Mouse (Mus musculus) kidney, embryonic 16.5 days (tissue): ENCODE results near the gene Amdhd1. TPM values are rescaled to one million over a fixed set of nuclear protein-coding genes. Genes with fewer than 3 reads are reported as not detected.
A peak's percentile ranks its signal among the peaks of the same experiment; 100 is the strongest.

Experiments used
- ATAC-seq: fragments of 200-750 bp; cut with Nextera tagmentation; 2 replicates; pipeline ENCODE4 v1.8.0; 2017; ENCODE audit warnings: moderate TSS enrichment; ENCODE audit not compliant: low FRiP score, low TSS enrichment
- H3K27ac ChIP-seq: fragments of 300-500 bp; sonication (generic); 2 replicates; pipeline ENCODE4 v1.5.1; 2014; ENCODE audit warnings: low read length
- H3K27me3 ChIP-seq: fragments of 300-500 bp; sonication (generic); 2 replicates; pipeline ENCODE4 v1.6.1; 2014; ENCODE audit warnings: low read length, control low read depth, mixed read lengths; ENCODE audit not compliant: insufficient read depth
- H3K36me3 ChIP-seq: fragments of 300-500 bp; sonication (generic); 2 replicates; pipeline ENCODE4 v1.6.1; 2014; ENCODE audit warnings: low read length, control low read depth, mixed read lengths; ENCODE audit not compliant: insufficient read depth
- H3K4me1 ChIP-seq: fragments of 300-500 bp; sonication (generic); 2 replicates; pipeline ENCODE4 v1.6.1; 2014; ENCODE audit warnings: low read length, control low read depth, mixed read lengths; ENCODE audit not compliant: insufficient read depth
- H3K4me2 ChIP-seq: fragments of 300-500 bp; sonication (generic); replicated peaks from 2 replicates; pipeline ENCODE4 v1.6.1; 2014; ENCODE audit warnings: low read depth, low read length
- H3K4me3 ChIP-seq: fragments of 300-500 bp; sonication (generic); 2 replicates; pipeline ENCODE4 v1.5.1; 2014; ENCODE audit warnings: mild to moderate bottlenecking, low read length
- H3K9ac ChIP-seq: fragments of 300-500 bp; sonication (generic); replicated peaks from 2 replicates; pipeline ENCODE4 v1.6.1; 2014; ENCODE audit warnings: low read length
- H3K9me3 ChIP-seq: fragments of 300-500 bp; sonication (generic); 2 replicates; pipeline ENCODE4 v1.6.1; 2016; ENCODE audit warnings: low read length, control low read depth
- WGBS: fragments of 180-500 bp; shearing (Covaris S2); extraction: QIAGEN DNeasy Blood & Tissue Kit; methylation state at CpG from one replicate; pipeline ENCODE4 v1.1.7; 2014; 5-methylcytosine and 5-hydroxymethylcytosine counted together
- polyA plus RNA-seq: library from polyadenylated mRNA; unstranded; fragments of >200 nt; fragmentation: Nextera tagmentation; extraction: Ambion mirVana; gene quantifications from 2 replicates; pipeline ENCODE4 v1.2.1, GENCODE M21; 2015

Gene Amdhd1
- polyA plus RNA-seq = 1.6 and 1.8 TPM in 2 replicates

- H3K4me3 ChIP-seq = peak within 1 kb of the TSS; percentile 49
- H3K4me2 ChIP-seq = peak within 1 kb of the TSS; percentile 60
- H3K4me1 ChIP-seq = peaks cover 17% of the 10 kb centered on the region
- peak within 1 kb of the TSS; percentile 64 for H3K9ac ChIP-seq
- no peaks in the 10 kb centered on the region for H3K9me3 ChIP-seq
- 3% methylated on average over 33 of the region's 35 CpGs for WGBS
- peaks cover 4% of the 10 kb centered on the region; the same call in 1 of the 2 replicates for H3K27me3 ChIP-seq
- no peaks in the 10 kb centered on the region for H3K36me3 ChIP-seq
- peak; percentile 94 for ATAC-seq
- no peak within 1 kb of the TSS for H3K27ac ChIP-seq
Measured at GRCm38 (mm10) chr10:93539775-93540430, at the start of gene Amdhd1. Gene Amdhd1 (minus strand): TSS chr10:93540033.

GRCm38 (mm10) chr10:93589281-93589848 lies 49.5 kb upstream of the Amdhd1 start, which contains the start of gene Snrpf:
Gene Snrpf (minus strand): TSS chr10:93589706.
- Histone ChIP-seq H3K36me3 (peaks cover 12% of the 10 kb centered on the region), H3K4me1 (peaks cover 17% of the 10 kb centered on the region), H3K27me3 (no peaks in the 10 kb centered on the region), H3K9ac (peak within 1 kb of the TSS; percentile 93), H3K27ac (peak within 1 kb of the TSS; percentile 68), H3K4me2 (peak within 1 kb of the TSS; percentile 81), H3K9me3 (no peaks in the 10 kb centered on the region), H3K4me3 (peak within 1 kb of the TSS; percentile 86)
- peak; percentile 93 for ATAC-seq
- WGBS = under 1% methylated on average over 62 of the region's 63 CpGs

GRCm38 (mm10) chr10:93588796-93589195 lies 49.0 kb upstream of the Amdhd1 start:
- Histone ChIP-seq H3K27ac (peak overlapping the region; percentile 68), H3K4me2 (peak overlapping the region; percentile 81), H3K4me1 (peaks cover 17% of the 10 kb centered on the region), H3K9me3 (no peaks in the 10 kb centered on the region), H3K9ac (peak overlapping the region; percentile 93), H3K36me3 (peaks cover 12% of the 10 kb centered on the region), H3K27me3 (no peaks in the 10 kb centered on the region), H3K4me3 (peak overlapping the region; percentile 86)
- ATAC-seq = no peak
- under 1% methylated on average over 11 of the region's 11 CpGs for WGBS

- peaks cover 8% of the 10 kb centered on the region; the same call in 1 of the 2 replicates for H3K36me3 ChIP-seq
- no peaks in the 10 kb centered on the region for H3K4me1 ChIP-seq
- no peak overlapping the region for H3K4me2 ChIP-seq
- H3K4me3 ChIP-seq = no peak overlapping the region
- 67% methylated on average over 13 of the region's 13 CpGs for WGBS
- no peak overlapping the region for H3K27ac ChIP-seq
- no peaks in the 10 kb centered on the region for H3K27me3 ChIP-seq
- no peak overlapping the region for H3K9ac ChIP-seq
- 0 out of 2 replicates have a peak, but pooled peaks have one; percentile 42 for ATAC-seq
- H3K9me3 ChIP-seq = no peaks in the 10 kb centered on the region
Measured at GRCm38 (mm10) chr10:93577271-93577886, 37.5 kb upstream of the Amdhd1 start.

GRCm38 (mm10) chr10:93575960-93576359 lies 36.1 kb upstream of the Amdhd1 start:
- WGBS = 88% methylated on average over 8 of the region's 8 CpGs
- Histone ChIP-seq H3K27ac (no peak overlapping the region), H3K4me3 (no peak overlapping the region), H3K4me1 (no peaks in the 10 kb centered on the region), H3K4me2 (no peak overlapping the region), H3K36me3 (no peaks in the 10 kb centered on the region), H3K9ac (no peak overlapping the region), H3K27me3 (no peaks in the 10 kb centered on the region), H3K9me3 (no peaks in the 10 kb centered on the region)
- no peak for ATAC-seq

- no peak overlapping the region for H3K4me3 ChIP-seq
Measured at GRCm38 (mm10) chr10:93574966-93575365, 35.1 kb upstream of the Amdhd1 start.

GRCm38 (mm10) chr10:93572209-93572608 lies 32.4 kb upstream of the Amdhd1 start:
- WGBS = 72% methylated on average over 2 of the region's 2 CpGs
- no peaks in the 10 kb centered on the region for H3K4me1 ChIP-seq
- no peaks in the 10 kb centered on the region for H3K36me3 ChIP-seq
- no peak for ATAC-seq
- H3K27ac ChIP-seq = no peak overlapping the region
- H3K4me3 ChIP-seq = no peak overlapping the region
- H3K9me3 ChIP-seq = no peaks in the 10 kb centered on the region
- H3K9ac ChIP-seq = no peak overlapping the region
- no peak overlapping the region for H3K4me2 ChIP-seq
- H3K27me3 ChIP-seq = no peaks in the 10 kb centered on the region

More at GRCm38 (mm10) chr10:93574966-93575365, 35.1 kb upstream of the Amdhd1 start:
- WGBS = 55% methylated on average over 4 of the region's 4 CpGs
- H3K4me2 ChIP-seq = no peak overlapping the region
- H3K27me3 ChIP-seq = no peaks in the 10 kb centered on the region
- H3K9me3 ChIP-seq = no peaks in the 10 kb centered on the region
- ATAC-seq = no peak
- H3K36me3 ChIP-seq = no peaks in the 10 kb centered on the region
- no peak overlapping the region for H3K27ac ChIP-seq
- H3K4me1 ChIP-seq = no peaks in the 10 kb centered on the region
- H3K9ac ChIP-seq = no peak overlapping the region

GRCm38 (mm10) chr10:93568671-93569070 lies 28.8 kb upstream of the Amdhd1 start:
- no peaks in the 10 kb centered on the region for H3K4me1 ChIP-seq
- no peak overlapping the region for H3K27ac ChIP-seq
- no peaks in the 10 kb centered on the region for H3K27me3 ChIP-seq
- no peak overlapping the region for H3K9ac ChIP-seq
- no peak overlapping the region for H3K4me3 ChIP-seq
- H3K36me3 ChIP-seq = no peaks in the 10 kb centered on the region
- no peaks in the 10 kb centered on the region for H3K9me3 ChIP-seq
- H3K4me2 ChIP-seq = no peak overlapping the region
- no peak for ATAC-seq
- 85% methylated on average over 6 of the region's 6 CpGs for WGBS

- Histone ChIP-seq H3K4me2 (no peak overlapping the region), H3K4me1 (no peaks in the 10 kb centered on the region), H3K9me3 (no peaks in the 10 kb centered on the region), H3K27ac (no peak overlapping the region), H3K36me3 (no peaks in the 10 kb centered on the region), H3K27me3 (no peaks in the 10 kb centered on the region), H3K4me3 (no peak overlapping the region), H3K9ac (no peak overlapping the region)
- WGBS = 90% methylated on average over 11 of the region's 11 CpGs
- no peak for ATAC-seq
Measured at GRCm38 (mm10) chr10:93567841-93568566, 28.2 kb upstream of the Amdhd1 start.
